Mouse (Mus musculus): Measurements from ENCODE around the gene Tada2b. TPM values are rescaled to one million over a fixed set of nuclear protein-coding genes. Genes with fewer than 3 reads are reported as not detected.

The Tada2b gene
- polyA plus RNA-seq, 1 experiment from 2014 or later, result 1.5 TPM

- Histone ChIP-seq H3K36me3 (ENCODE audit: control insufficient read depth, insufficient read depth, low read length) (peaks cover 25% of the 10 kb centered on the region), H3K4me1 (replicated peaks; ENCODE audit: control insufficient read depth, insufficient read depth) (no peaks in the 10 kb centered on the region), H3K27ac (replicated peaks) (no peak overlapping the region), H3K9me3 (ENCODE audit: control insufficient read depth, low read length) (no peaks in the 10 kb centered on the region), H3K27me3 (ENCODE audit: control insufficient read depth, insufficient read depth, low read length) (no peaks in the 10 kb centered on the region), H3K4me3 (ENCODE audit: low read depth, low read length) (no peak overlapping the region), H3K4me2 (replicated peaks; ENCODE audit: low read depth) (no peak overlapping the region), H3K9ac (ENCODE audit: low read length) (no peak overlapping the region)
- ATAC-seq (ENCODE audit: low FRiP score, low TSS enrichment), result no peak
- WGBS, result 81% methylated on average over 6 of the region's 6 CpGs
- no peak for DNase-seq (ENCODE audit: low spot score)
- TF ChIP-seq EP300 (optimal IDR thresholded peaks at IDR 0.05) (no peak), CTCF (IDR thresholded peaks at IDR 0.05; ENCODE audit: low read depth) (no peak)
Measured at GRCm38 (mm10) chr5:36493919-36494318, 9.8 kb upstream of the Tada2b start.

- DNase-seq (ENCODE audit: low spot score), result peak; percentile 41
- H3K27ac ChIP-seq (replicated peaks), result no peak overlapping the region
- H3K4me3 ChIP-seq (ENCODE audit: low read depth, low read length), result no peak overlapping the region
- 67% methylated on average over 2 of the region's 2 CpGs for WGBS
- peaks cover 14% of the 10 kb centered on the region for H3K36me3 ChIP-seq (ENCODE audit: control insufficient read depth, insufficient read depth, low read length)
- H3K9me3 ChIP-seq (ENCODE audit: control insufficient read depth, low read length), result no peaks in the 10 kb centered on the region
- H3K4me2 ChIP-seq (replicated peaks; ENCODE audit: low read depth), result no peak overlapping the region
- no peaks in the 10 kb centered on the region for H3K27me3 ChIP-seq (ENCODE audit: control insufficient read depth, insufficient read depth, low read length)
- no peak for ATAC-seq (ENCODE audit: low FRiP score, low TSS enrichment)
- peak; percentile 77 for TF ChIP-seq CTCF (IDR thresholded peaks at IDR 0.05; ENCODE audit: low read depth)
- no peak for TF ChIP-seq EP300 (optimal IDR thresholded peaks at IDR 0.05)
- H3K9ac ChIP-seq (ENCODE audit: low read length), result no peak overlapping the region
- peaks cover 5% of the 10 kb centered on the region; the same call in 1 of the 2 replicates for H3K4me1 ChIP-seq (replicated peaks; ENCODE audit: control insufficient read depth, insufficient read depth)
Measured at GRCm38 (mm10) chr5:36489225-36489624, 5.1 kb upstream of the Tada2b start.

GRCm38 (mm10) chr5:36485306-36485705 lies 1.2 kb upstream of the Tada2b start:
- WGBS, result 33% methylated on average over 19 of the region's 19 CpGs
- Histone ChIP-seq H3K4me3 (ENCODE audit: low read depth, low read length) (peak overlapping the region; percentile 52; the same call in 1 of the 2 replicates), H3K27ac (replicated peaks) (no peak overlapping the region), H3K4me2 (replicated peaks; ENCODE audit: low read depth) (peak overlapping the region; percentile 92), H3K4me1 (replicated peaks; ENCODE audit: control insufficient read depth, insufficient read depth) (peaks cover 12% of the 10 kb centered on the region), H3K36me3 (ENCODE audit: control insufficient read depth, insufficient read depth, low read length) (peaks cover 3% of the 10 kb centered on the region; the same call in 1 of the 2 replicates), H3K9me3 (ENCODE audit: control insufficient read depth, low read length) (no peaks in the 10 kb centered on the region), H3K27me3 (ENCODE audit: control insufficient read depth, insufficient read depth, low read length) (no peaks in the 10 kb centered on the region), H3K9ac (ENCODE audit: low read length) (no peak overlapping the region)
- ATAC-seq (ENCODE audit: low FRiP score, low TSS enrichment) (no peak), DNase-seq (ENCODE audit: low spot score) (no peak)
- TF ChIP-seq EP300 (optimal IDR thresholded peaks at IDR 0.05) (no peak), CTCF (IDR thresholded peaks at IDR 0.05; ENCODE audit: low read depth) (no peak)

- Histone ChIP-seq H3K36me3 (ENCODE audit: control insufficient read depth, insufficient read depth, low read length) (peaks cover 3% of the 10 kb centered on the region; the same call in 1 of the 2 replicates), H3K4me3 (ENCODE audit: low read depth, low read length) (peak overlapping the region; percentile 89), H3K27ac (replicated peaks) (peak overlapping the region; percentile 69), H3K9me3 (ENCODE audit: control insufficient read depth, low read length) (no peaks in the 10 kb centered on the region), H3K4me2 (replicated peaks; ENCODE audit: low read depth) (peak overlapping the region; percentile 88), H3K9ac (ENCODE audit: low read length) (peak overlapping the region; percentile 84), H3K4me1 (replicated peaks; ENCODE audit: control insufficient read depth, insufficient read depth) (peaks cover 12% of the 10 kb centered on the region), H3K27me3 (ENCODE audit: control insufficient read depth, insufficient read depth, low read length) (no peaks in the 10 kb centered on the region)
- no peak; the same call in 1 of the 2 replicates for ATAC-seq (ENCODE audit: low FRiP score, low TSS enrichment)
- no peak for DNase-seq (ENCODE audit: low spot score)
- WGBS, result 2% methylated on average over 51 of the region's 58 CpGs
- no peak for TF ChIP-seq CTCF (IDR thresholded peaks at IDR 0.05; ENCODE audit: low read depth)
Measured at GRCm38 (mm10) chr5:36483203-36484101, 633 bp downstream of the Tada2b start.

- 52% methylated on average over 1 of the region's 1 CpGs for WGBS
- H3K4me3 ChIP-seq (ENCODE audit: low read depth, low read length), result no peak overlapping the region
- no peak for ATAC-seq (ENCODE audit: low FRiP score, low TSS enrichment)
Measured at GRCm38 (mm10) chr5:36481114-36481513, 3.0 kb downstream of the Tada2b start.

GRCm38 (mm10) chr5:36480398-36480797 lies 3.7 kb downstream of the Tada2b start:
- peaks cover 4% of the 10 kb centered on the region; the same call in 1 of the 2 replicates for H3K36me3 ChIP-seq (ENCODE audit: control insufficient read depth, insufficient read depth, low read length)

More at GRCm38 (mm10) chr5:36481114-36481513, 3.0 kb downstream of the Tada2b start:
- H3K27me3 ChIP-seq (ENCODE audit: control insufficient read depth, insufficient read depth, low read length), result no peaks in the 10 kb centered on the region
- no peak overlapping the region for H3K4me2 ChIP-seq (replicated peaks; ENCODE audit: low read depth)
- H3K4me1 ChIP-seq (replicated peaks; ENCODE audit: control insufficient read depth, insufficient read depth), result peaks cover 12% of the 10 kb centered on the region
- no peak overlapping the region for H3K27ac ChIP-seq (replicated peaks)
- H3K9ac ChIP-seq (ENCODE audit: low read length), result no peak overlapping the region
- DNase-seq (ENCODE audit: low spot score), result no peak
- peak; percentile 56 for TF ChIP-seq CTCF (IDR thresholded peaks at IDR 0.05; ENCODE audit: low read depth)
- no peak for TF ChIP-seq EP300 (optimal IDR thresholded peaks at IDR 0.05)
- H3K9me3 ChIP-seq (ENCODE audit: control insufficient read depth, low read length), result no peaks in the 10 kb centered on the region
- peaks cover 3% of the 10 kb centered on the region; the same call in 1 of the 2 replicates for H3K36me3 ChIP-seq (ENCODE audit: control insufficient read depth, insufficient read depth, low read length)

More at GRCm38 (mm10) chr5:36480398-36480797, 3.7 kb downstream of the Tada2b start:
- no peak for ATAC-seq (ENCODE audit: low FRiP score, low TSS enrichment)
- 73% methylated on average over 4 of the region's 4 CpGs for WGBS
- Histone ChIP-seq H3K27ac (replicated peaks) (no peak overlapping the region), H3K9ac (ENCODE audit: low read length) (no peak overlapping the region), H3K4me3 (ENCODE audit: low read depth, low read length) (no peak overlapping the region), H3K4me2 (replicated peaks; ENCODE audit: low read depth) (no peak overlapping the region), H3K9me3 (ENCODE audit: control insufficient read depth, low read length) (no peaks in the 10 kb centered on the region), H3K27me3 (ENCODE audit: control insufficient read depth, insufficient read depth, low read length) (no peaks in the 10 kb centered on the region), H3K4me1 (replicated peaks; ENCODE audit: control insufficient read depth, insufficient read depth) (peaks cover 12% of the 10 kb centered on the region)
- DNase-seq (ENCODE audit: low spot score), result no peak
- TF ChIP-seq CTCF (IDR thresholded peaks at IDR 0.05; ENCODE audit: low read depth), result no peak
- no peak for TF ChIP-seq EP300 (optimal IDR thresholded peaks at IDR 0.05)
